Mouse (Mus musculus) stomach, embryonic 15.5 days (tissue): ENCODE measurements at regions not wholly inside any gene's neighbourhood (a gene's known extent, or its start where the extent isn't known, plus 50 kb on each side); places are given as distances from the start of the nearest gene placed in this dataset.
A peak's percentile ranks its signal among the peaks of the same experiment; 100 is the strongest.

Experiments used
- ATAC-seq: fragments of 200-750 bp; cut with Nextera tagmentation; 2 replicates; pipeline ENCODE4 v1.8.0; 2017; ENCODE audit warnings: low read depth, moderate number of reproducible peaks, moderate TSS enrichment; ENCODE audit not compliant: insufficient read depth, low FRiP score
- H3K27ac ChIP-seq: fragments of 300-500 bp; sonication (generic); 2 replicates; pipeline ENCODE4 v1.5.1; 2015; ENCODE audit warnings: mild to moderate bottlenecking, inconsistent platforms
- H3K27me3 ChIP-seq: fragments of 300-500 bp; sonication (generic); replicated peaks from 2 replicates; pipeline ENCODE4 v1.6.1; 2015; ENCODE audit warnings: inconsistent platforms
- H3K36me3 ChIP-seq: fragments of 300-500 bp; sonication (generic); 2 replicates; pipeline ENCODE4 v1.6.1; 2015; ENCODE audit warnings: inconsistent platforms
- H3K4me1 ChIP-seq: fragments of 300-500 bp; sonication (generic); 2 replicates; pipeline ENCODE4 v1.6.1; 2015; ENCODE audit warnings: inconsistent platforms
- H3K4me2 ChIP-seq: fragments of 300-500 bp; sonication (generic); 2 replicates; pipeline ENCODE4 v1.6.1; 2015; ENCODE audit warnings: mild to moderate bottlenecking, inconsistent platforms
- H3K4me3 ChIP-seq: fragments of 300-500 bp; sonication (generic); replicated peaks from 2 replicates; pipeline ENCODE4 v1.5.1; 2015; ENCODE audit warnings: inconsistent platforms
- H3K9ac ChIP-seq: fragments of 300-500 bp; sonication (generic); 2 replicates; pipeline ENCODE4 v1.6.1; 2015; ENCODE audit warnings: inconsistent platforms
- H3K9me3 ChIP-seq: fragments of 300-500 bp; sonication (generic); 2 replicates; pipeline ENCODE4 v1.6.1; 2016; ENCODE audit warnings: inconsistent platforms
- WGBS: fragments of 180-500 bp; shearing (Covaris S2); methylation state at CpG from one replicate; pipeline ENCODE4 v1.1.7; 2015; 5-methylcytosine and 5-hydroxymethylcytosine counted together

DNA sequence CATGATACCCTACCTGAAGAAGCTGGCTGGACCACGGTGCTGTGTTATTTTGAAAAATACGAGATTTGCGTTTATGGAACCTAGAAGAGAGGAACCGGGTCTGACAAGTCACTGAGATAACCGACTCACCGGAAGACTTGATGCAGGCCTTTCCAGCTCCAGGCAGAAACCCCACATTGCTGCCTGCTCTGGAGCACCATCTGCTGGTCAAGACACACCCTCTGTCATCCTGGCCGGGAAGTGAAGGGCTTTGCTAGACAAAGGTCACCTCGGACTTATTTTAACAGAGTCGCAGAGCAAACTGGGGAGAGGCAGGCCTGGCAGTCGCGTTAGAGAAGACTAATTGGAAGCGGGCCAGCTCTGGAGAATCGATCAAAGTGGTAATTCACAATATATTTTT, 497.4 kb upstream of the Pkn2 start:
- Histone ChIP-seq H3K9me3 (no peaks in the 10 kb centered on the region), H3K4me3 (no peak overlapping the region), H3K9ac (no peak overlapping the region), H3K4me2 (no peak overlapping the region), H3K4me1 (no peaks in the 10 kb centered on the region), H3K27me3 (no peaks in the 10 kb centered on the region), H3K36me3 (no peaks in the 10 kb centered on the region), H3K27ac (no peak overlapping the region)
- ATAC-seq: 0 out of 2 replicates have a peak, but pooled peaks have one; percentile 60
- 5% methylated on average over 13 of the region's 13 CpGs for WGBS

DNA sequence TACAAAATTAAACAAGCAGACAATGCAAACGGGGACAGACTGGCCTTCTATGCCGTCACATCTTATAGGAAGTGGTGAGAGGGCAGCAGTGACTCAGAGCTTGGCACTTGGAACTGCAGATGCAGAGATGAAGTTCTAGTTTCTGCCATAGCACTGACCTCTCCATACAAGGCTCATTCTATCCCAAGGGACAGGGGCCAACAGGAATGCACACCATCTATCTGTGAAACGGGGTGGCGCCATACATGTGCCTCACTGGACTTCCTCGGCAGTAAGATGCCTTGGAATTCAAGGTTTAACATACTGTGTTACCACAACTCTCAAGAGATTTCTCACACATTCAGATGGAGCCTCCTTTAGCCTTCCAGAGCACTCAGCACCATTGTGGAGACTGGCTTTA, 495.6 kb upstream of the Pkn2 start:
- H3K4me2 ChIP-seq: no peak overlapping the region
- no peak overlapping the region for H3K27ac ChIP-seq
- H3K9ac ChIP-seq: no peak overlapping the region
- H3K36me3 ChIP-seq: no peaks in the 10 kb centered on the region
- 88% methylated on average over 5 of the region's 5 CpGs for WGBS
- no peaks in the 10 kb centered on the region for H3K4me1 ChIP-seq
- H3K4me3 ChIP-seq: no peak overlapping the region
- H3K27me3 ChIP-seq: no peaks in the 10 kb centered on the region
- no peak for ATAC-seq
- no peaks in the 10 kb centered on the region for H3K9me3 ChIP-seq

DNA sequence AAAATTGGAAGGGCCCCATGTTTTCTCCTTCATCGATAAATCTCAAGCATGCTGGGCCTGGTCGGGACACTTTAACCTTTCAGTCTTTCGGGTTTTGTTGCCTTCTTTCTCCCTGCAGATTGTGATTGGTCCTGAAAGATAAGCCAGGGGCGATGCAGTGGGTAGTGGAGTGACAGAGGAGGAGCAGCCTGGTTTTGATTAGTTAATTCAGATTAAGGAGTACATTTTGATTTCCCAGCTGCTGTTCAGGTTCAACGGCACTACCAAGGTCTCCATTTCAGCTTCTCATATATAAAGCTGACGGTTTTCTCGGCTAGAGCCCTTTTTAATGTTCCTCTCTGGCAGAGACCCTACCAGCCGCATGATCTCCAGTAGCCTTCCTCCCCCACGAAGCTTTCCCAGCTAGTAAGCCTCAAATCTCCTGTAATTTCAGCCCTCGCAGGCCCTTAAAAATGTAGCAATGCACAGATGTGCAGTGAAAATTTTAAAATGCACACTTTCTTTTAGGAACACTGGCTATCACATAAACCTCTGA, 493.8 kb upstream of the Pkn2 start:
- Histone ChIP-seq H3K9me3 (no peaks in the 10 kb centered on the region), H3K36me3 (no peaks in the 10 kb centered on the region), H3K4me3 (no peak overlapping the region), H3K27ac (no peak overlapping the region), H3K4me2 (no peak overlapping the region), H3K27me3 (no peaks in the 10 kb centered on the region), H3K4me1 (no peaks in the 10 kb centered on the region), H3K9ac (no peak overlapping the region)
- WGBS: 59% methylated on average over 10 of the region's 10 CpGs
- ATAC-seq: no peak

DNA sequence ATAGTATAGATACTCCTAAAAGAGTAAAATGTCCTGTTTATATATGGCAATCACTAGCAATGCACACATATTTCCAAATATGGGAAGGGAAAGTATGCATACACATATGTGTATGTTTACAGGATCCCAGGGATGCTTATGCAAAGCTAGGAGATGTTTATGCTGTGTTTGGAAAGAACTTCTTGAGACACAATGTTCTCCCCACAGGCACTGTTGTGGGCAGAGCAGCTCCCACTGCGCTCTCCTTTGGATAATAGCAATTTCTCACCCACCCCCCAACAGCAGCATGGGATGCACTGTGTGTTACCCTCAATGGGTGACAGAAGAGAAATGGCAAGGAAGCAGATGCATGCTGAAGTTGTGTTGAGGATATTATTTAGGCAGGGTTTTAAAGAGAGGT, 491.7 kb upstream of the Pkn2 start:
- H3K4me3 ChIP-seq: no peak overlapping the region
- ATAC-seq: no peak
- H3K27ac ChIP-seq: 0 out of 2 replicates have a peak overlapping the region, but pooled peaks have one; percentile 8
- no peaks in the 10 kb centered on the region for H3K27me3 ChIP-seq
- H3K4me2 ChIP-seq: no peak overlapping the region
- WGBS: 81% methylated on average over 1 of the region's 1 CpGs
- no peaks in the 10 kb centered on the region for H3K4me1 ChIP-seq
- H3K9ac ChIP-seq: no peak overlapping the region
- H3K36me3 ChIP-seq: no peaks in the 10 kb centered on the region
- no peaks in the 10 kb centered on the region for H3K9me3 ChIP-seq

DNA sequence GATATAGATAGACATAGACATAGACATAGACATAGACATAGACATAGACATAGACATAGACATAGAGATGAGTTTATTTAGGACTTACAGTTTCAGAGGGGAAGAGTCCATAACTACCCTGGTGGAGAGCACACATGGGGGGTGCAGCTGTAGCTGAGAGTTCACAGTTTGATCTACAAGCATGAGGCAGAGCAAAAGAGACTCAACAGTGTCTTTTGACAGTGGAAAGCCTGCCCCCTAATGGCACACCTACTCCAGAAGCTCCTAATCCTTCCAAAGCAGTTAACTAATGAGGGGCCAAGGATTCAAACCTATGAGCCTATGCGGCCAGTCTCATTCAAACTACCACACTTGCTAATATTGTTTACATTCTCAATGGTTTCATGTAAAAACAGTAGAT, 487.2 kb upstream of the Pkn2 start:
- Histone ChIP-seq H3K36me3 (no peaks in the 10 kb centered on the region), H3K9ac (no peak overlapping the region), H3K4me2 (no peak overlapping the region), H3K27me3 (no peaks in the 10 kb centered on the region), H3K4me3 (no peak overlapping the region), H3K27ac (no peak overlapping the region), H3K9me3 (no peaks in the 10 kb centered on the region), H3K4me1 (no peaks in the 10 kb centered on the region)
- WGBS: 91% methylated on average over 1 of the region's 1 CpGs
- ATAC-seq: no peak

DNA sequence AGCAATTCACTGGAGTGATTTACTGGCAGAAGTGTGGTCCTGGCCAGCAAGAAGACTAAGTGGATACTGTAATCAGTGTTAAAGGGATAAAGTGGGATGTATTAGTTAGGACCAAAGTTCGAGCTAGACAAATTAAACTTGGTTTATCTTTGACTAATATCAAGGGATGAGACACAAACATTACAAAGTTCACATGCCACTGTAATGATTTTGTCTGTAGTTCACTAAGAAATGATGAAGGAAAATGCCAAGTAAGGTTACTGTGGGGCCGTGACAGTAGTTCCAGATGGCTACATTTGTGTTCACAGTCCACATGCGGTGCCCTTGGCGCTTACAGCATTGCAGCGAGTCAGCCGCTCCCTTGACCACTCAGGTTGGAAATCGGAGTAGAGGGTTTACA, 458.2 kb upstream of the Pkn2 start:
- H3K4me2 ChIP-seq: no peak overlapping the region
- H3K4me3 ChIP-seq: no peak overlapping the region
- WGBS: 79% methylated on average over 7 of the region's 7 CpGs
- no peaks in the 10 kb centered on the region for H3K4me1 ChIP-seq
- no peaks in the 10 kb centered on the region for H3K36me3 ChIP-seq
- H3K27me3 ChIP-seq: no peaks in the 10 kb centered on the region
- no peaks in the 10 kb centered on the region for H3K9me3 ChIP-seq
- H3K9ac ChIP-seq: no peak overlapping the region
- H3K27ac ChIP-seq: no peak overlapping the region
- ATAC-seq: no peak

DNA sequence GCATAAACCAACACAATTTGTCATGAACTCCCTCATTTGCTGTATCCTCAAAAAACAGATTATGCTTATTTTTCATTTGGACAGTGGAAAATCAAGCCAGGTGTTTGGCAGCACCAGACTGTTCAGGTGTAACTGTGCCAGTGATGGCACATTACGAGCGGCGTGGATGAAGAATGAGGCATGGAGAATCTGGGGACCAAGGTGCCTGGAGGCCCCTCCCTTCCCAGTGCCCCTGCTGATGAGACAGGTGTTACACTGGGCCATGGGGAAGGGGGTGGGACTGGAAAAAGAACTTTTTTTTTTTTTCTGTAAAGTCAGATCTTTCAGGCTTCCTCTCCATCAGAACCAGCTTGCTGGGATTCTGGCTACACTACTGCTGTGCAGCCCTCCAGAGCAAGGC, 451.5 kb upstream of the Pkn2 start:
- Histone ChIP-seq H3K4me2 (no peak overlapping the region), H3K27me3 (no peaks in the 10 kb centered on the region), H3K9ac (no peak overlapping the region), H3K4me3 (no peak overlapping the region), H3K9me3 (no peaks in the 10 kb centered on the region), H3K4me1 (no peaks in the 10 kb centered on the region), H3K27ac (no peak overlapping the region), H3K36me3 (no peaks in the 10 kb centered on the region)
- ATAC-seq: no peak
- WGBS: 85% methylated on average over 3 of the region's 3 CpGs

DNA sequence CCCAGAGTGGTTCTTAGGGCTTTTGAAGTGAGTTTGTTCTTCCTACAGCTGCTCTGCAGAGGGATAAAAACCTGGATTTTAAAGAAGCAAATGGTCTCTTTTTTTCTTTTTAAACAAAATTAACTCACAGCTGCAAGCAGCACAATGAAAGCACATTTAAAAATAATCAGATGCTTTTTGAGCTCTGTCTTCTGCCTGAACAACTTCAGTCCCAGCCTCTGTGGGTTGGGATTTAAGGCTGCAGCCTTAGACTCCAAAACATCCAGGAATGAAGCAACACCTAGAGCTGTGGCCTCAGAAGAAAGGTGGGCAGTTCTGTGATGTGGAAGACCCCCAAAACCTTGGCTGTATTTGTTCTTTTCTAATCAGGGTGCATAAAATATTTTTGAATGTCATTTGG, 446.7 kb upstream of the Pkn2 start:
- ATAC-seq: no peak
- H3K9ac ChIP-seq: no peak overlapping the region
- H3K4me3 ChIP-seq: no peak overlapping the region

DNA sequence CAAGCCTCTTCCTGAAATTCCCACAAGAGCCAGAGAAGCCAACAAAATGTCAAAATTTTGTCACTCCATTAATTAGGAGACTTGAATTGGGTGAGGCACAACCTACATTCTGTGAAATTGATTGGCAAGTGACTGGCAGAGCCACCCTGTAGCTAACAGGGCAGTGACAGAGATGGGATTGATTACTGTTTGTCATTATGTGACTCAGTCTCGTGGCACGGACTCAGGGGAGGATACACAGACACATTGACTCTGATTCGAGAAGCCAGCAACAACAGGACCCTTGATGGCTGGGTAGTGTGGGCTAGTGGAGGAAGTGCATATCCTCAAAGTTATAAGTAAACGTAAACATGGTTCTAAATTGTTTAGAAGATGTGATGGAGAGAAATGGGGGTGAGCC, 445.8 kb upstream of the Pkn2 start:
- H3K4me1 ChIP-seq: no peaks in the 10 kb centered on the region
- no peaks in the 10 kb centered on the region for H3K36me3 ChIP-seq
- 33% methylated on average over 4 of the region's 4 CpGs for WGBS
- H3K27me3 ChIP-seq: no peaks in the 10 kb centered on the region
- no peak overlapping the region for H3K9ac ChIP-seq
- H3K27ac ChIP-seq: no peak overlapping the region
- H3K4me3 ChIP-seq: no peak overlapping the region
- H3K4me2 ChIP-seq: no peak overlapping the region
- no peaks in the 10 kb centered on the region for H3K9me3 ChIP-seq
- ATAC-seq: no peak

More for the DNA sequence above, 446.7 kb upstream of the Pkn2 start:
- Histone ChIP-seq H3K4me1 (no peaks in the 10 kb centered on the region), H3K27me3 (no peaks in the 10 kb centered on the region), H3K36me3 (no peaks in the 10 kb centered on the region), H3K4me2 (no peak overlapping the region), H3K27ac (no peak overlapping the region), H3K9me3 (no peaks in the 10 kb centered on the region)

DNA sequence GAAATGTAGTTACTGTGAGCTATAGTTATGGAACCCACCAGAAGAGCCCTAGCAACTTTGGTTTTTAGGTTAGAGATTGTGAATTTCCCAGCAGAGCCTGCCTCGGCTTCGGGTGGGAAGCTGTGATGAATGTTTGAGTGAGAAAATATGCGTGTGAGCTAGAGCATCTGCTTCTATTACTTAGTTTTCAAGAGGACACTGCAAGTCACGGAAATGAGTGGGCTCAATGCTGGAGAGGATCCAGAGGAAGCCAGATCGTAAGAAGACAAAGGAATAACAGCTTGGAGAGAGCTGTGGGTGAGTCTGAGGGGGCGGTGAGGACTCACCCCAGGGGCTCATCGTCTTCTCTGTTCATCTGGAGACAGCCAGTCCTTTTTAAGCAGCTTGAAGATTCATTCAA, 434.7 kb upstream of the Pkn2 start:
- Histone ChIP-seq H3K4me2 (no peak overlapping the region), H3K27me3 (no peaks in the 10 kb centered on the region), H3K9me3 (no peaks in the 10 kb centered on the region), H3K4me1 (no peaks in the 10 kb centered on the region), H3K9ac (no peak overlapping the region), H3K36me3 (no peaks in the 10 kb centered on the region), H3K27ac (no peak overlapping the region), H3K4me3 (no peak overlapping the region)
- ATAC-seq: no peak
- WGBS: 52% methylated on average over 7 of the region's 7 CpGs

DNA sequence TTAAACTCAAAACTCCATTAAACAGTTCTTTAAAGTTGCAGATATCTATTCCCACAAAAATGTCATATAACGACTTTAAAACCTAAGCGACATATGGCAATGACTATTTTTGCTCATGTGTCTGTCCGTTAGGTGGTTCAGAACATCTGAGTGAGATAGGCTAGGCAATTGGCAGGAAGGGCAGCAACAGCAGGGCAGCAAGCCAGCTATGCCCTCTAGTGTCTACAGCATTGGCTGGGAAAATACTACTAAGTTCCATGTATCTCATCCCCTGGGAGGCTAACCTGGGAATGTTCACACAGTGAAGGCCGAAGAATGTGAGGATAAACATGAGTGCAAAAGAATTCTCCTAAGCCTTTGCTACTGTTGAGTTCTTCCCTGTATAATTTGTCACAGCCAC, 410.0 kb upstream of the Pkn2 start:
- Histone ChIP-seq H3K36me3 (no peaks in the 10 kb centered on the region), H3K4me2 (no peak overlapping the region), H3K27ac (no peak overlapping the region), H3K4me1 (no peaks in the 10 kb centered on the region), H3K4me3 (no peak overlapping the region), H3K9me3 (no peaks in the 10 kb centered on the region), H3K9ac (no peak overlapping the region), H3K27me3 (no peaks in the 10 kb centered on the region)
- no peak for ATAC-seq
- WGBS: 86% methylated on average over 4 of the region's 4 CpGs

DNA sequence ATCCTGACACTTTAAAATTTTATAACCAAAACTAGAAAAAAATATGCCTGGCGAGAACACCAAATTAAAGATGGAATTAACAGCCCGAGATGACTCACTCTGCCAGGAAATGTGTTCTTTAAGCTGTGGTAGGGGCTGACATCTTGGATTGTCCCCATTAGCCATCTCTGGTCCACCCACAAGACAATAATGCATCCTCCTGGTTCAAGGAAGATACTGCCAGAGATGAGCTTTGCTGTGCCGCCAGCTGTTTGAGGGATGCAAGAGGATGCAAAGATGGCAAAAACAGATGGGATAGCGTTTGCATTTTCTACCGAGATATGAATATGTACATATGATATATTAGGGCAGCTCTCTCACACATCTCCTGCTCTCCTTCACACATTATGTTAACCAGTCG, 382.3 kb upstream of the Pkn2 start:
- no peak for ATAC-seq
- no peaks in the 10 kb centered on the region for H3K9me3 ChIP-seq
- no peaks in the 10 kb centered on the region for H3K4me1 ChIP-seq
- 83% methylated on average over 6 of the region's 6 CpGs for WGBS
- H3K36me3 ChIP-seq: no peaks in the 10 kb centered on the region
- no peak overlapping the region for H3K4me2 ChIP-seq
- no peak overlapping the region for H3K9ac ChIP-seq
- H3K4me3 ChIP-seq: no peak overlapping the region
- no peak overlapping the region for H3K27ac ChIP-seq
- H3K27me3 ChIP-seq: no peaks in the 10 kb centered on the region

DNA sequence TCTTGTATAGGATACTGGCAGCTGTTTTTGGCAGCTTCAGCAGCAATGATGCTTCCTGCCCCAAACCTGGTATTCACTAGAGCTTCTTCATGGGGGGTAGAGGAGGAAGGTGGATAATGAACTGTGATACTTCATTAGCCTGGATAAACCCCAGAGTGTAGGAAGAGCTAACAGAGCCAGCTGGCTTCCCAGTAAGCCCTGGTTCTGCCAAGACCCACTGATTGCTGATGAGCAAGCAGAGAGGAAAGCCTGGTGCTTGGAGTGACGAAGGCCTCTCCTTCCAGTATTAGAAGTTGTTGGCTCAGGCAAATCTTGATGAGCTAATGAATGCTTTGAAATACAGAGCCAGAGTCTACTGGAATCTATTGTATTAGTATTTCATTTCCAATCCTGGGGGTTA, 370.8 kb upstream of the Pkn2 start:
- H3K9ac ChIP-seq: no peak overlapping the region
- H3K4me1 ChIP-seq: no peaks in the 10 kb centered on the region
- no peak overlapping the region for H3K4me3 ChIP-seq
- H3K9me3 ChIP-seq: no peaks in the 10 kb centered on the region
- H3K4me2 ChIP-seq: no peak overlapping the region
- no peaks in the 10 kb centered on the region for H3K36me3 ChIP-seq
- ATAC-seq: no peak
- WGBS: 78% methylated on average over 1 of the region's 1 CpGs
- H3K27me3 ChIP-seq: no peaks in the 10 kb centered on the region
- no peak overlapping the region for H3K27ac ChIP-seq
